Mouse (Mus musculus) mature B cell (primary cell): ENCODE measurements around the gene Med22.

Experiments
- in situ Hi-C: fragments of 300-500 bp; cut with MboI; formaldehyde crosslinking; loops from 2 replicates; pipeline ENCODE4 v1.14.3; 2019

Gene Med22

DNA sequence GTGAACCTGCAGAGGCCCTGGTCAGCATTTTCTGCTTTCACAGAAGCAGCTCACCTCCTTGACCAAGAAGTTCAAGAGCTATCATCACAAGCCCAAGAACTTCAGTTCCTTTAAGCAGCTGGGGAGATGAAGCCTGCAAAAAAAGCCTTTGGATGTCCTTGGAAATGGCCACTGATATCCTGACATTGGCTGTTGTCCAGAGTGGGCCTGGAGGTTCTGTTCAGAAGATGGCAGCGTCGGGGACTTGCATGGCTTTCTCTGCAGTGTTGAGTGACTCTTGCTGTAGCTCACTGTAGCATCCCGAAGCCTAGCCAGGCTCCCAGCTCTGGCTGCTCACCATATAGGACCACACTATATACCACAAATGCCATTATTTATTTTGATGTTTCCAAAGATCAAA lies 9.2 kb upstream of the Med22 start:
- in situ Hi-C loops = loop anchor here (25.0 kb wide), 2 partner anchors 482 to 1357 kb away; partner anchors contain the start of genes Edf1, Mamdc4 and Sec16a

GRCm38 (mm10) chr2:26916738-26917137 lies 6.3 kb upstream of the Med22 start:
- in situ Hi-C loops = loop anchor here (25.0 kb wide), 2 partner anchors 479 to 1354 kb away; partner anchors contain the start of genes Edf1, Mamdc4 and Sec16a

GRCm38 (mm10) chr2:26915927-26916728 lies 5.7 kb upstream of the Med22 start, which contains the start of the genes Surf2 and Surf1:
TSS of gene Surf2 (plus strand) at chr2:26916367.
TSS of gene Surf1 (minus strand) at chr2:26916530.
- in situ Hi-C loops = loop anchor here (25.0 kb wide), 2 partner anchors 479 to 1354 kb away; partner anchors contain the start of genes Edf1, Mamdc4 and Sec16a

GRCm38 (mm10) chr2:26914148-26914941 lies 3.9 kb upstream of the Med22 start:
- in situ Hi-C loops = loop anchor here (25.0 kb wide), 2 partner anchors 477 to 1352 kb away; partner anchors contain the start of genes Edf1, Mamdc4 and Sec16a

DNA sequence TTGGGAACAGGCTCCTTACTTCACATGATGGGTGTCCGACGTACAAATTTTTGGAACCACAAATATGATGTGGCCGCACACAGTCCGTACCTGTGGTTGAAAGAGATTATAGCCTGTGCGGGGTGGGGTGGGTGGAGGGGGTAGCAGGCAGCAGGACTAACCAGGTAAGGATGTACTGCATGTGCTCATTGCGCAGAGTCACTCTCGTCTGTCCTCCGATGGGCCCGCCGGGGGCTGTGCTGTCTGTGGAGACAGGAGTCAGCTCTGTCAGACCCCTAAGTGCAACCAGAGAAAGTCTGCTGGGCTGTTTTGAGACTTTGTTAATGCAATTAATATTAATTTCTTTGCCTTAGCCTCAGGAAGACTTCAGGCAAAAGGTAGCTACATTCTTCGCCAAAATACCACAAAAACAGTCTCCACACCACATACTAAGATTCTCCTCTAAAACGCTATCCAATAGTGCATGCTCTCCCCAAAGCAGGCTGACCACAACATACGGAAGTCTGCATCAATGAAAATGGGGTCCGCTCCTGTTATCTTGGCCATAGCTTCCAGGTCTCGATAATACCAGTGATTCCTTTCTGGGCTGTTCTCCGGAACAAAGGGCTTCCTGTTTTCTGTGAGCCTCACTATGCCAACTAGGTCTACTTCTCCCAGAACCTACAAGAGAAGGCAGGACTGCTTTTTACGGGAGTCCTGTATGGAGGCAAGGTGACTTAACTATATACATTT lies 3.1 kb upstream of the Med22 start:
- in situ Hi-C loops = loop anchor here (25.0 kb wide), 2 partner anchors 476 to 1351 kb away; partner anchors contain the start of genes Edf1, Mamdc4 and Sec16a

- in situ Hi-C loops = loop anchor here (25.0 kb wide), 2 partner anchors 475 to 1350 kb away; partner anchors contain the start of genes Edf1, Mamdc4 and Sec16a
These were observed 1.8 kb upstream of the Med22 start for GRCm38 (mm10) chr2:26912253-26912770.

DNA sequence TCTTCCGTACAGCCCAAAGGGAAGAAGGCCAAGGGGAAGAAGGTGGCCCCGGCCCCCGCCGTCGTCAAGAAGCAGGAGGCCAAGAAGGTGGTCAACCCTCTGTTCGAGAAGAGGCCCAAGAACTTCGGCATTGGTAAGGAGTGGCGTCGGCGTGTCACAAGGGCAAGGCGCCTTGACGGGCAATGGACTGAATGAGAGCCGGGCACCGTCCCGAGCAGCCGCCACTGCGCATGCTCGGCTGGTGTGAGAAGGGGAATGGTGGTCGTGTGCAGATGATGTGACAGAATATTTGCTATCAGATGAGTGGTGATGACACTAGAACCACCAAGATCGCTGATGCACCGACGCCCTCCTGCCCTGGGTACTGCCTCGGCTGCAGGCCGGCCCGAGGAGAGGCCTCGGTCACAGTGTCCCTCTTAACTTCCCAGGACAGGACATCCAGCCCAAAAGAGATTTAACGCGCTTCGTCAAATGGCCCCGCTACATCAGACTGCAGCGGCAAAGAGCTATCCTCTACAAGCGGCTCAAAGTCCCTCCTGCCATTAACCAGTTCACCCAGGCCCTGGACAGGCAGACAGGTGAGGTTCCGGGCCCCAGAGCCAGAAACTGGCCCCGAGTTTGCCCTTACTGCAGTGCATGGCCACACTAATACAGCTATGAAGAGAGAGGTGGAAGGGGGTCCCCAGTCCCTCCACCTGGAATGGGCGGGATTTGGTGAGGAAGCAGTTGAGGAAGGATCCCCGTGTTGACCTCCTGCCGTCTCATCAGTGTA lies 703 bp upstream of the Med22 start:
- in situ Hi-C loops = loop anchor here (25.0 kb wide), 2 partner anchors 474 to 1349 kb away; partner anchors contain the start of genes Edf1, Mamdc4 and Sec16a

- in situ Hi-C loops = loop anchor here (25.0 kb wide), 2 partner anchors 472 to 1347 kb away; partner anchors contain the start of genes Edf1, Mamdc4 and Sec16a
These were observed 1.1 kb downstream of the Med22 start for GRCm38 (mm10) chr2:26909387-26909784.

GRCm38 (mm10) chr2:26908710-26909386 lies 1.6 kb downstream of the Med22 start:
- in situ Hi-C loops = loop anchor here (25.0 kb wide), 2 partner anchors 472 to 1347 kb away; partner anchors contain the start of genes Edf1, Mamdc4 and Sec16a

DNA sequence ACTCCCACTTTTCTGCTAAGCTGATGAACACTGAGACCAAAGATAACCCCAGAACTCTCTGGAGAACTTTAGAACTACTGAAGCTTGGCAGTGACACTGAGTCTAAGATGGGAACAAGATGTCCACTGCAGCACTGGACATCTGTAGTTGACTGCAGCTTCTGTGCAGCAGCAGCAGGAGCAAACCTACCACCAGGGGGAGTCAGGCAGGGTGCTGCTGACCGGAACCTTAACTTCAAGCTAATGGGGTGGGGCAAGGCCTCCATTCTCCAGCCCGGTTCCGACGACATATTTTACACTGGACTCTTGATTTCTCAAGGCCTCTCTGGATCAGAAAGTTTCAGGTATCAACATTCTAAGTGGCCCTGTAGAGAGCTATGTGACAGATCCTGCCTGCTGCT lies 3.4 kb downstream of the Med22 start:
- in situ Hi-C loops = loop anchor here (25.0 kb wide), 2 partner anchors 470 to 1345 kb away; partner anchors contain the start of genes Edf1, Mamdc4 and Sec16a

GRCm38 (mm10) chr2:26906431-26906830 lies 4.0 kb downstream of the Med22 start:
- in situ Hi-C loops = loop anchor here (25.0 kb wide), 2 partner anchors 469 to 1344 kb away; partner anchors contain the start of genes Edf1, Mamdc4 and Sec16a

DNA sequence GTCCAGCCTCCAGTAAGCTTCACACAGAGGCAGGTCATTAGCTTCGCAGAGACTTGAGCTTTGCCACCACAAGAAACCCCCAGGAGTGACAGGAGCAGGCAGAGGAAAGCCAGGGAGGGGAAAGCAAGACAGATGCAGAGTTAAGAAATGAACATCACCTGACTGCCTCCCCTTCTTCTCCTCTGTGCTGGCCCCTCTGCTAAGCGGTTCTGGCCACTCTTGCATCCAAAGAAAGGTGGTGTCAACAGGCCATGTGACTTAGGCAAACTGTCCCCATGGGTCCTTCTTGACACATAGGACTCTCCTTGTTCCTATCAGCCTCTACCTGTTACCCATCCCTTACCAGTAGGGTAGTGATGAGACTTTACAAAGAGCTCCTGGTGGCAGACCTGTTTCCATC lies 4.5 kb downstream of the Med22 start:
- in situ Hi-C loops = loop anchor here (25.0 kb wide), 2 partner anchors 469 to 1344 kb away; partner anchors contain the start of genes Edf1, Mamdc4 and Sec16a

DNA sequence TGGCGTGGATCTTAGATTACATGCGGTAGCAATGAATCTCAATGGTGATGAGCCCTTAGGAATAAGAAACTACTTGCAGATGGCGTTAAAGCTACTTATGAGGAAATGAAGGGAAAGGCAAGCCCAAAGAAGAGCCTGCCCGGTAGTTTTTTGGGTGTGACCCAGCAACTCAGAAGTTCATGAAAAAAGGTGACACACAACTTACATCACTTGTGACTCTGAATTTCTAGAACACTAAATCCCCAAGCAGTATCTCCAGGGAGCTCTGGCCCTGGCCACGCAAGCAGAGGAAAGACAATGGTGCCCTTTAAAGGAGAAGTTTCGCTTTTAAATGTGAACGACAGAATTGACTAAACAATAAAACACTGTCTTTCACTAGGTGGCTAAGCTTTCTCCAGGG lies 7.2 kb downstream of the Med22 start:
- in situ Hi-C loops = loop anchor here (25.0 kb wide), 2 partner anchors 466 to 1341 kb away; partner anchors contain the start of genes Edf1, Mamdc4 and Sec16a

DNA sequence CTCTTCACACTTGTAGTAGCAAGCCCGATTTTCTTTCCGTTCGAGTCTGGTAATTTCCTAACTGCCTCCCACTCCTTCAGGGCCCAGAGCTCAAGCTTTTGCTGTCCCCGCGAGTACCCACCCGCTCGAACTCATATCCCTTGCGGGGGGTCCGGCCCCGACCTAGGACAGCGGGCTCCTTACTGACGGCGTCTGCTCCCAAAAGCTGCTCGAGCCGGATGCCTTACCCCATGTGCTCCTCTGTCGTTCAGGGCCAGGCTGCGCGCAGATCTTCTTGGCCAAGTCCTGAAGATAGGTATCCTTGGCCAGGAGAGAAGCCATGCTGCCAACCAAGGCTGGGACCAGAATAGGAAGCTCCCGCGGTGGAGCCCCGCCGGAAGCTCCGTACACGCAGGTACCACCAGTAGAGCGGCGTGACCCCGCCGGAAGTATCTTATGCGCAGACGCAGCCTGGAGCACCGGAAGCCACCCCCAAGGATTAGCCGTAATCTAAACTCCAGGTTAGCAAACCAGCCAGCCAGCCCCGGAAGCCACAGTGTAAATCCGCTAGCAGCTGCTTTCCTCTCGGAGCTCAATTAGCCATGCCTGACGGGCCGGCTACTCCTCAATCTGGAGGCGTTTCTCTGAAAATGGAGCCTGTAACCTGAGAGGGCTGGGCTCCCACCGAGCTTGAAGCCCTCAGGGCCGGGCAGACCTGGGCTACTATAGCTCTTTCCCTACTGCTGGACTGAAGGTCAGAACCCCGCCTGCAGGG lies 7.8 kb downstream of the Med22 start, which contains the start of gene Surf6:
Surf6 (minus strand) TSS at position 413 of the 754 bp plus-strand sequence.
- in situ Hi-C loops = loop anchor here (25.0 kb wide), 2 partner anchors 465 to 1340 kb away; partner anchors contain the start of genes Edf1, Mamdc4 and Sec16a

GRCm38 (mm10) chr2:26901834-26902400 lies 8.6 kb downstream of the Med22 start:
- in situ Hi-C loops = loop anchor here (25.0 kb wide), 2 partner anchors 465 to 1340 kb away; partner anchors contain the start of genes Edf1, Mamdc4 and Sec16a

- in situ Hi-C loops = loop anchor here (25.0 kb wide), 2 partner anchors 463 to 1338 kb away; partner anchors contain the start of genes Edf1, Mamdc4 and Sec16a
These were observed 9.7 kb downstream of the Med22 start for GRCm38 (mm10) chr2:26900731-26901130.

- in situ Hi-C loops = no loop called here
These were observed 14.6 kb downstream of the Med22 start for GRCm38 (mm10) chr2:26895898-26896297.
